Mouse (Mus musculus): Measurements from ENCODE around the gene Fgf8. TPM values are rescaled to one million over a fixed set of nuclear protein-coding genes. Genes with fewer than 3 reads are reported as not detected.

Fgf8 gene
- polyA plus RNA-seq, 1 experiment from 2014 or later = 3.1 TPM

DNA sequence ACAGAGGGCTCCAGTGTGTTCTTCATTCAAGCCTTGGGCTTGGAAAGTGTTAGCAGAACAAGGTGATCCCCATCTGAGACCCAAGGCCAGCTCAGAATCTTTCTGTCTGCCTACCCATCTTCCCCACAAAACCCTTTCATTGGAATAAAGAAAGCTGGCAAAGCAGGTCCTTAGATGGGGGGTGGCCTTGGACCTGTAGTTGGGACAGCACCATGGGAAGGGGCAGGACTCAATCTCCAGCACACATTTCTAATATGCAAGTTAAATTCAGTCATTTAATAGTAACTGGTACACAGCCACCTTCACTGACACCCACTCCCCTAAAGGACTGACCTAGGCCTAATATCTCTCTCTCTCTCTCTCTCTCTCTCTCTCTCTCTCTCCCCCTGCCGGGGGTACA is 6.5 kb downstream of the Fgf8 start:
- H3K4me1 ChIP-seq = peaks cover 16% of the 10 kb centered on the region
- H3K4me3 ChIP-seq = no peak overlapping the region
- peaks cover 99% of the 10 kb centered on the region for H3K27me3 ChIP-seq
- H3K36me3 ChIP-seq = no peaks in the 10 kb centered on the region
- H3K27ac ChIP-seq = no peak overlapping the region
- H3K9me3 ChIP-seq (replicated peaks) = no peaks in the 10 kb centered on the region
- 30% methylated on average over 1 of the region's 1 CpGs for WGBS
- no peak for ATAC-seq (ENCODE audit: low FRiP score)
- H3K9ac ChIP-seq = no peak overlapping the region
- no peak overlapping the region for H3K4me2 ChIP-seq (replicated peaks)

DNA sequence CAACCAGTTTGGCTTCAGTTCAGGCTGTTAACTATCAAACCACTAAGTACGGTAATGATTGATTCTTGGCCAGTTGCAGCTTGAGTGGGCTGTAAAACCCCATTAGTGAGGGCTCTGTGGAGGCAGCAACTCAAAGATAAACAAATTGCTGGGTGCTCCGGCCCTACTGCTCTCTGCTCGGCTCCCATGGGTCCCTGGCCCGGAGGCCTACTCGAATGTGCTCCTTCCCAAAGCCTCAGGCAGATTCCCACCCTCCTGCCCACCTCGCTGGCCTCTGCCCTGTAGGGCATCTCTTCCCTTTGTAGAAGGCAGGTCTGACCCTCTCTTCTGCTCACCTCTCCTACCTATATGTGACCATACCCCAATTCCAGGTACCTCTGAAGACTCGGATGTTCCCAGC is 8.0 kb downstream of the Fgf8 start:
- Histone ChIP-seq H3K27me3 (peaks cover 100% of the 10 kb centered on the region), H3K36me3 (no peaks in the 10 kb centered on the region), H3K9ac (no peak overlapping the region), H3K4me2 (replicated peaks) (no peak overlapping the region), H3K9me3 (replicated peaks) (no peaks in the 10 kb centered on the region), H3K4me3 (no peak overlapping the region), H3K27ac (no peak overlapping the region), H3K4me1 (peaks cover 11% of the 10 kb centered on the region)
- WGBS = 35% methylated on average over 7 of the region's 7 CpGs
- ATAC-seq (ENCODE audit: low FRiP score) = no peak

DNA sequence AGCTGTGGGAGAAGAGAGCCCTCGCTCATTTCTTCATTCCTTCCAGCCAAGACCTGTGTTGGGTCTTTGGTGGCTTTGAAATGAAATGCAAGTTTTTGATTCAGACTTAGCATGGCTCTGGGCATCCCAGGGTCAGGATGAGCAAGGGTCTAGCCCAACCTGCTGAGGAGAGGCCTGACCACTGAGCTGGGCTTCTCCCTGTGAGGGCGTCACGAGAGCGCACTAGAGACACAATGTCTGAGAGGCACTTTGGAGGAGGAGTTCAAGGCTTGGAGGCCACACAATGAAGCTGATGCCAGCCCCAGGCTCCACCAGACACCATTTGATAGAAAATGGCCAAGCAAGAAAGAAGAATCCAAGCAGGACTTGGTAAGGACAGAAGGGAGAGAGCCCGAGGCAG is 8.5 kb downstream of the Fgf8 start:
- Histone ChIP-seq H3K27me3 (peaks cover 97% of the 10 kb centered on the region), H3K4me2 (replicated peaks) (no peak overlapping the region), H3K9me3 (replicated peaks) (no peaks in the 10 kb centered on the region), H3K4me1 (peaks cover 11% of the 10 kb centered on the region), H3K9ac (no peak overlapping the region), H3K36me3 (no peaks in the 10 kb centered on the region), H3K27ac (no peak overlapping the region), H3K4me3 (no peak overlapping the region)
- 60% methylated on average over 5 of the region's 5 CpGs for WGBS
- ATAC-seq (ENCODE audit: low FRiP score) = no peak

DNA sequence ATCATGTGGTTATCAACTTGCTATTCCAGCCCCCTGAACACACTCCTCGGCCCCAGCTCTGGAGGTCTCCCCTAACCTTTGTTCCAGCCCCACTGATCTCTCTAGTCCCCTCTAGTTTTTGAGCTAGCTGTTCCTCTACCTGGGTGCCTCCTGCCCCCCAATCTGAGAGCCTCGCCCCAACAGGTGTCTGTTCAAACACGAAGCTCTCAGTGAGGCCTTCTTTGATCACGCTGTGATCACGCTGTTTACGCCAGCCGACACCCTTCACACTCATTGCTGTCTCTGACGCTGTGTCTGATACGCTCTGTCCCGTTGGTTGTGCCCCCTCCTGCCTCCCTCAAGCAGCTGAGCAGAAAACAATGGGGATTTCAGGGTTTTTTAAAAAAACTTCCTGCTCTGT is 9.2 kb downstream of the Fgf8 start:
- Histone ChIP-seq H3K27ac (no peak overlapping the region), H3K36me3 (no peaks in the 10 kb centered on the region), H3K9me3 (replicated peaks) (no peaks in the 10 kb centered on the region), H3K9ac (no peak overlapping the region), H3K4me2 (replicated peaks) (no peak overlapping the region), H3K4me3 (no peak overlapping the region), H3K27me3 (peaks cover 96% of the 10 kb centered on the region), H3K4me1 (peaks cover 11% of the 10 kb centered on the region)
- ATAC-seq (ENCODE audit: low FRiP score) = no peak
- 9% methylated on average over 10 of the region's 10 CpGs for WGBS

DNA sequence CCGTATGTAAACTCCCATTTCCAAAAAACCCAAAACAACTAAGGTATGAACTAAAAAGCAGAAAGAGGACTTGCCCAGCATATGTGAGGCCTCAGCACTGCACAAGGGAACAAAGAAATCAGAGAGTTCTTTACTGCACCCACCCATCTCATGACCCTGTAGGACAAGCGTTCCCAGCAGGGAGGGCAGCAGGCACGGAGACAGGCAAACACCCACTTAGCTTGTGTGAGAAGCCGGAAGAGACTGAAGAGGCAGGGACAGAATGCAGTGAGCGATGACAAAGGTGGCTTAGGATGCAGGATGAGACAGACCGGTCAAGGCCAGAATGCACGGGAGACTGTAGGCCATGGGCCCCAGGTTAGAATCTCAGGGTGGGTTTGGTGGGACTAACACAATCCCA is 11.1 kb downstream of the Fgf8 start:
- H3K4me3 ChIP-seq = no peak overlapping the region
- H3K4me1 ChIP-seq = peaks cover 2% of the 10 kb centered on the region; the same call in 1 of the 2 replicates
- no peak overlapping the region for H3K27ac ChIP-seq
- no peak overlapping the region for H3K4me2 ChIP-seq (replicated peaks)
- H3K27me3 ChIP-seq = peaks cover 94% of the 10 kb centered on the region
- H3K9me3 ChIP-seq (replicated peaks) = no peaks in the 10 kb centered on the region
- ATAC-seq (ENCODE audit: low FRiP score) = no peak
- H3K36me3 ChIP-seq = no peaks in the 10 kb centered on the region
- no peak overlapping the region for H3K9ac ChIP-seq
- 85% methylated on average over 7 of the region's 7 CpGs for WGBS

DNA sequence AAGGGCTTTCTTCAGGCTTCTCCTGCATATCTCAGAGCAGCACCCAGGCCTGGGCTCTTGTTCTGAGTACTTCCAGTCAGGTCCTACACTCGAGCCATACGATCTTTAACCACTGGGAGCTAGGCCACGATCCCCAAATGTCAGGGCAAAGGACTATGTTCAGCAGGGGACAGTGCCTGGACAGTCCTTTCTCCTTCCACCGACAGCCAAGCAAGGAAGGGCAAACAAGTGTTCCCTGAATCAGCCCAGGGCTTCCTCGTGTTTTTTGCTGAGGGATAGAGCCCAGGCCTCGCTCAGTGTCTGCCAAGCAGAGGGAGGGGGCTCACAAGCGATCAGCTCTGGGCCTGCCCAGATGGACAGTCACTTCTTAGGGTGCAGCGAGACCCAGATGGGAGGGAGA is 12.7 kb downstream of the Fgf8 start:
- Histone ChIP-seq H3K4me2 (replicated peaks) (no peak overlapping the region), H3K9me3 (replicated peaks) (no peaks in the 10 kb centered on the region), H3K4me1 (peaks cover 8% of the 10 kb centered on the region; the same call in 1 of the 2 replicates), H3K27me3 (peaks cover 93% of the 10 kb centered on the region), H3K36me3 (no peaks in the 10 kb centered on the region), H3K9ac (no peak overlapping the region), H3K27ac (no peak overlapping the region), H3K4me3 (no peak overlapping the region)
- ATAC-seq (ENCODE audit: low FRiP score) = no peak
- WGBS = 68% methylated on average over 8 of the region's 8 CpGs

DNA sequence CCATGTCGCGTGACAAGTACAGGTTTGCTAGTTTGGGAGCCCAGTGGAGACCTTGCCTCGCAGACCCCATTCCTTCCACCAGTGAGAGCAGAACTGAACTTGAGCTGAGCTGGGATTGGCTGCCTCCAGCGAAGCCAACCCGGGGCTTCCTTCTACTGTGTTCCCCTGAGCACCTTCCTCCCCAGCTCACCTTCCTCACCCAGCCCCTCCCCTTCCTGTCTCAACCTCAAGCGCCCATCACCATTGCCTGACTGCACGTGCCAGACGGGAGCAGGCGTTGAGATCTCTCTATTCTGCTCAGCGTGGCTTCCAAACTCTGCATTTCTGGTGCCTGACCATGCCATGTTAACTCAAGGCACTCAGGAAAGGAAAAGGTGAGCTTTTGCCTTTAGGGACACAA is 15.5 kb downstream of the Fgf8 start:
- no peak for ATAC-seq (ENCODE audit: low FRiP score)
- 71% methylated on average over 10 of the region's 10 CpGs for WGBS
- Histone ChIP-seq H3K36me3 (no peaks in the 10 kb centered on the region), H3K27ac (no peak overlapping the region), H3K4me1 (peaks cover 8% of the 10 kb centered on the region; the same call in 1 of the 2 replicates), H3K4me2 (replicated peaks) (no peak overlapping the region), H3K4me3 (no peak overlapping the region), H3K9ac (no peak overlapping the region), H3K27me3 (peaks cover 91% of the 10 kb centered on the region), H3K9me3 (replicated peaks) (no peaks in the 10 kb centered on the region)

DNA sequence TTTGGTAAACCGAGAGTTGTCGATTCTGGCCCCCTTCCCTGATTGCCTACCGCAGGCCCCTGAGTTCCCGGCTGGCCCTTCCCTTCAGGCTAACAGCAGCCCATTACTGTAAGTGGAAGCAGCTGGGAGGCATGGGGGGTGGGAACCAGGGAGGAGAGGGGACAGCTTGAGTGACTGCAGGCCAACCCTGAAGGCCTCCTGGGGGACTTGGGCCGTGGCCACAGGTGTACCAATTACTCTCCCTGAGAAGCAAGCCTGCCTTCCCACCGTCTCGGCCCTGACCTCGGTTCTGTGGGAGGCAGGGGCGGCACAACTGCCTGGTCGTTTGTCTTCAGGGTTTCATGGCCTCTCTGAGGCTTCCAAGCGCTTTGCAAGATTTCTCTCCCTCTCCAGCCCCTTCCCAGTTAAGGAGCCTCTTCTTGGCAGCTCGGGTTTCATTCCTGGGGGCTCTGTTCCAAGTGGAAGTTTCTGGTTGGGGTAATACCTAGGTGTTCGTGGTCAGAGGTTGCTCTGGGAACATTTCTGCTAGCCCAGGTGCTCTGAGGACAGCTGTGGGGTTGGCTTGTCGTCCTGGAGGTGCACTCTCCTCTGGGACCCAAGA is 16.9 kb downstream of the Fgf8 start:
- 34% methylated on average over 14 of the region's 14 CpGs for WGBS
- H3K27ac ChIP-seq = no peak overlapping the region
- no peak for ATAC-seq (ENCODE audit: low FRiP score)
- H3K9ac ChIP-seq = no peak overlapping the region
- no peak overlapping the region for H3K4me2 ChIP-seq (replicated peaks)
- H3K27me3 ChIP-seq = peaks cover 91% of the 10 kb centered on the region
- H3K4me3 ChIP-seq = no peak overlapping the region
- no peaks in the 10 kb centered on the region for H3K36me3 ChIP-seq
- H3K4me1 ChIP-seq = peaks cover 8% of the 10 kb centered on the region; the same call in 1 of the 2 replicates
- H3K9me3 ChIP-seq (replicated peaks) = no peaks in the 10 kb centered on the region

DNA sequence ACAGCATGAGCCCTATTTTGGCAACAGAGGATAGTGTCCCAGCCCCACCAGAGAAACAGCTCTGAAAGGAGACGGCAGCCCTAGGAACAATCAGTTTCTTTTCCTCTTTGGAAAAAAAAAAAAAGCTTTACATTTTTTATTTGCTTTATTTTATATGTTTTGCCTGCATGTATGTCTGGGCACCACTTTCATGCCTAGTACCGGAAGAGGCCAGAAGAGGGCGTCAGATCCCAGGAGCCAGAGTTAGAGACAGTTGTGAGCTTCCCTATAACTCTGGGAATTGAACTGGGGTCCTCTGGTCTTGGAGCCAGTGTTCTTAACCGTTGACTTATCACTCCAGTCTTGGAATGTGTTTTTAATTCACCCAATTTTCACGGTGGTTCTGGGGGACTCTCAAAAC is 20.5 kb downstream of the Fgf8 start:
- Histone ChIP-seq H3K9me3 (replicated peaks) (no peaks in the 10 kb centered on the region), H3K27me3 (peaks cover 90% of the 10 kb centered on the region), H3K36me3 (no peaks in the 10 kb centered on the region), H3K4me2 (replicated peaks) (no peak overlapping the region), H3K9ac (no peak overlapping the region), H3K27ac (no peak overlapping the region), H3K4me3 (no peak overlapping the region), H3K4me1 (peaks cover 22% of the 10 kb centered on the region)
- ATAC-seq (ENCODE audit: low FRiP score) = no peak
- 68% methylated on average over 5 of the region's 5 CpGs for WGBS

DNA sequence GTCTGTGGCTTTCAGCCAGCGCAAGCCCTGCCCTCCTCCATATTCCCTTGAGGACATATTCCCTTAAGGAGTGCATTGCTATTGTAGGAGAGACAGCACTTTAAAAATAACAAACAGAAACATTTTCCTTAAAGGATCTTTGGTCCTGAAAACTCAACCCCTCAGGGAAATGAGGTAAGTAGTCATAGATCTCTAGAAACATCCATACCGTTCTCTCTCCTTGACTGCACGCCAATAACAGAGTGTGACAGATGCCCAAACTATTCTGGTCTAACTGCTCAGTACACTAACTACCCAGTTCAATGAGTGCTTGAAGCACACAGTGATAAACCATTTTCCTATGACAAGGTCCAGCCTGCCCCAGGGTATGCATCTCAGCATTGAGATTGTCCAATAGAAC is 24.4 kb downstream of the Fgf8 start:
- 68% methylated on average over 3 of the region's 3 CpGs for WGBS
- no peak for ATAC-seq (ENCODE audit: low FRiP score)
- peaks cover 25% of the 10 kb centered on the region for H3K4me1 ChIP-seq
- H3K9me3 ChIP-seq (replicated peaks) = no peaks in the 10 kb centered on the region
- no peak overlapping the region for H3K27ac ChIP-seq
- no peaks in the 10 kb centered on the region for H3K36me3 ChIP-seq
- peak overlapping the region; percentile 46 for H3K4me2 ChIP-seq (replicated peaks)
- peak overlapping the region; percentile 13; the same call in 1 of the 2 replicates for H3K4me3 ChIP-seq
- no peak overlapping the region for H3K9ac ChIP-seq
- H3K27me3 ChIP-seq = peaks cover 87% of the 10 kb centered on the region

DNA sequence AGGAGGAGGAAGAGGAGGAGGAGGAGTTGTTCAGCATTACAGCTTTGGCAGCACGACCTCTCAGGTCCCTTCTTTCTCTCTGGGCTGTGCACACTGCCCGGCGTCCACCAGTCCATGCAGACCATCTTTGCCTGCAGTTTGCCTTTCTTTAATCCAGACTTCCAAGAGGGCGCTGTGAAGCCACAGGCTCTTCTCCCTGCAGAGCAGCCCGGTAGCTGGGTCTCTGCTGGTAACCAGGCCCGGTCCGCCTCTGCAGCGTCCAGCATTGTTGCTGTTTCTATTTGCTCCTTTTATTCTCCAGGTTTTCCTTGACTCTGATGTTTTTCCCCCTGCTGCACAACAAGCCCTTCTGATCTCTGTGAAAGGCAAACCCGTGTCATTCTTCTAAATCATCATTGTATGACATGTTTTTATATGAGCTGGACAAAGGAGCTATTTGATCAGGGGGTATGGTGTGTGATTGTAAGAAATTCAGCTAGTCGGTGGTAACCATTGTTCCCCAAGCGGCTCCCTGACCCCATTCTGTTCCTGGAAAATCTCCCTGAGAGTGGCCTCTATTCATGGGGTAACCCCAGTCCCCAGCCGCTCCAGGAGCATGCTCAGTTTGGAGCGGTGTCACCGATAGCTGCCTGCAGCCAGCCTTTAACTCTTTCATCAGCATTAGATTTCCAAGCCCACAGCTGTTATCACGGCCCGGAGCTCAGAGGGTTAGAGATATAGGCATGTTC is 25.1 kb downstream of the Fgf8 start:
- Histone ChIP-seq H3K4me3 (peak overlapping the region; percentile 13; the same call in 1 of the 2 replicates), H3K36me3 (no peaks in the 10 kb centered on the region), H3K4me1 (peaks cover 25% of the 10 kb centered on the region), H3K27me3 (peaks cover 85% of the 10 kb centered on the region), H3K9ac (peak overlapping the region; percentile 15), H3K27ac (peak overlapping the region; percentile 83), H3K4me2 (replicated peaks) (peak overlapping the region; percentile 46), H3K9me3 (replicated peaks) (no peaks in the 10 kb centered on the region)
- ATAC-seq (ENCODE audit: low FRiP score) = peak; percentile 85
- 2% methylated on average over 16 of the region's 16 CpGs for WGBS

DNA sequence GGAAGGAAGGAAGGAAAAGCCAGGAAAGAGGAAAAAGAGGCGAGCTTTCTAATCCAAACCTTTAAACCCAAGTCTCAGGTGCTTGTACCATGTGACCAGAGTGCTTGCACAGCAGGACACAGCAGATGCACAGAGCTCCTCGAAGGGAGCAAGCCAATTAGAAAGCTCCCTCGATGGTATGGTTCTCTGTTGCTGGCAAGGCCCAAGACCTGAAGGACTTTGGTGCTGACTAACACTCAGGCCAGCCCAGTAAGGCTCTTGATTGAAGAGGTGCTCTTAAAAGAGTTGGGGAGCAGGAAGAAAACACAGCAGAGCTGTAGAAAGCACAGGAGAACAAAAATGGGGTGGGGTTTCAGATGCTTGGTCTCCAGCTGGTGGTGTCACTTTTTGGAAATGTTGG is 34.0 kb downstream of the Fgf8 start:
- WGBS = 69% methylated on average over 3 of the region's 3 CpGs
- Histone ChIP-seq H3K9me3 (replicated peaks) (no peaks in the 10 kb centered on the region; the same call in 1 of the 2 replicates), H3K9ac (no peak overlapping the region), H3K4me1 (peaks cover 4% of the 10 kb centered on the region; the same call in 1 of the 2 replicates), H3K27ac (no peak overlapping the region), H3K27me3 (peaks cover 45% of the 10 kb centered on the region), H3K4me2 (replicated peaks) (no peak overlapping the region), H3K36me3 (no peaks in the 10 kb centered on the region), H3K4me3 (no peak overlapping the region)
- no peak for ATAC-seq (ENCODE audit: low FRiP score)

DNA sequence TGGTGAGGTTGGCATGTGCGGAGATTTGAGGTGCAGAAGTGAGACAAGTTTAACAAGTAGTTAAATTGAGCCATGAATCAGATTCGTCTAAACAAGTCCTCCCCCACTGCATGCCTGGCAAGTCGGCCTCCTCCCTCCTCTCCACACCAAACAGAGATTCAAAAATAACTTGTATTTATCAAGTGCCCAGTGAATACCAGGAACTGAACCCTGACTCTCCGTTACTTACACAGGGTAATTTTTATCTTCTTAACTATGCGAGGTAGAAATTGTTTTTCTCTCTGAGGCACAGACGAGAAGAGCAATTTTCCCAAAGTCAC is 46.5 kb downstream of the Fgf8 start:
- no peaks in the 10 kb centered on the region for H3K9me3 ChIP-seq (replicated peaks)
- H3K27ac ChIP-seq = no peak overlapping the region
- peaks cover 10% of the 10 kb centered on the region for H3K4me1 ChIP-seq
- no peak overlapping the region for H3K4me2 ChIP-seq (replicated peaks)
- no peaks in the 10 kb centered on the region for H3K36me3 ChIP-seq
- whole genome bisulfite sequencing = 58% methylated on average over 6 of the region's 6 CpGs
- no peak overlapping the region for H3K4me3 ChIP-seq
- H3K9ac ChIP-seq = no peak overlapping the region
- ATAC-seq (ENCODE audit: low FRiP score) = no peak
- peaks cover 15% of the 10 kb centered on the region for H3K27me3 ChIP-seq

All from hindbrain, embryonic 12.5 days (tissue).